Mouse (Mus musculus) forebrain, embryonic 14.5 days (tissue): ENCODE results near the gene Naa50. TPM values are rescaled to one million over a fixed set of nuclear protein-coding genes. Genes with fewer than 3 reads are reported as not detected.

Source experiments
- ATAC-seq: fragments of 200-750 bp; cut with Nextera tagmentation; 2 replicates; pipeline ENCODE4 v1.8.0; 2017; ENCODE audit warnings: mild to moderate bottlenecking, moderate library complexity
- DNase-seq: peaks from one replicate; pipeline ENCODE4 v3.0.0-alpha.2; 2015; ENCODE audit warnings: low spot score
- H3K27ac ChIP-seq: fragments of 300-500 bp; sonication (generic); 2 replicates; pipeline ENCODE4 v1.5.1; 2014; ENCODE audit warnings: low read depth, mild to moderate bottlenecking, control low read depth, low read length, moderate library complexity
- H3K27me3 ChIP-seq: fragments of 300-500 bp; sonication (generic); replicated peaks from 2 replicates; pipeline ENCODE4 v1.6.1; 2014; ENCODE audit warnings: low read length, control low read depth, mixed read lengths; ENCODE audit not compliant: control insufficient read depth, insufficient read depth
- H3K36me3 ChIP-seq: fragments of 300-500 bp; sonication (generic); 2 replicates; pipeline ENCODE4 v1.6.1; 2014; ENCODE audit warnings: low read length, control low read depth; ENCODE audit not compliant: control insufficient read depth, insufficient read depth
- H3K4me1 ChIP-seq: fragments of 300-500 bp; sonication (generic); 2 replicates; pipeline ENCODE4 v1.6.1; 2014; ENCODE audit warnings: antibody characterized with exemption, low read length, control low read depth; ENCODE audit not compliant: control insufficient read depth, insufficient read depth
- H3K4me2 ChIP-seq: fragments of 300-500 bp; sonication (generic); 2 replicates; pipeline ENCODE4 v1.6.1; 2014; ENCODE audit warnings: mild to moderate bottlenecking, control low read depth, low read length
- H3K4me3 ChIP-seq: fragments of 300-500 bp; sonication (generic); 2 replicates; pipeline ENCODE4 v1.5.1; 2014; ENCODE audit warnings: low read depth, low read length, control low read depth
- H3K9ac ChIP-seq: fragments of 300-500 bp; sonication (generic); 2 replicates; pipeline ENCODE4 v1.6.1; 2014; ENCODE audit warnings: mild to moderate bottlenecking, low read length, control low read depth, moderate library complexity
- H3K9me3 ChIP-seq: fragments of 300-500 bp; sonication (generic); replicated peaks from 2 replicates; pipeline ENCODE4 v1.6.1; 2016; ENCODE audit warnings: low read length, control low read depth, mixed read lengths; ENCODE audit not compliant: control insufficient read depth
- WGBS: fragments of 180-500 bp; shearing (Covaris S2); extraction: QIAGEN DNeasy Blood & Tissue Kit; methylation state at CpG from one replicate; pipeline ENCODE4 v1.1.7; 2014; 5-methylcytosine and 5-hydroxymethylcytosine counted together
- polyA plus RNA-seq: library from polyadenylated mRNA; unstranded; fragments of >200 nt; fragmentation: Nextera tagmentation; extraction: Ambion mirVana; gene quantifications from 2 replicates; pipeline ENCODE4 v1.2.1, GENCODE M21; 2014

Gene Naa50
- polyA plus RNA-seq, 1 experiment from 2014 or later = 39.6 TPM

GRCm38 (mm10) chr16:44163831-44164230 is 24.2 kb downstream of the Naa50 start:
- Histone ChIP-seq H3K4me2 (no peak overlapping the region), H3K4me1 (no peaks in the 10 kb centered on the region), H3K27ac (no peak overlapping the region), H3K9ac (no peak overlapping the region), H3K9me3 (no peaks in the 10 kb centered on the region), H3K27me3 (no peaks in the 10 kb centered on the region), H3K4me3 (no peak overlapping the region), H3K36me3 (peaks cover 12% of the 10 kb centered on the region)
- WGBS = 95% methylated on average over 2 of the region's 2 CpGs
- DNase-seq (no peak), ATAC-seq (no peak)

- H3K27me3 ChIP-seq = no peaks in the 10 kb centered on the region
- no peaks in the 10 kb centered on the region; the same call in 1 of the 2 replicates for H3K36me3 ChIP-seq
- H3K9ac ChIP-seq = no peak overlapping the region
- WGBS = 59% methylated on average over 3 of the region's 3 CpGs
- no peaks in the 10 kb centered on the region for H3K4me1 ChIP-seq
- no peaks in the 10 kb centered on the region for H3K9me3 ChIP-seq
- no peak overlapping the region for H3K27ac ChIP-seq
- ATAC-seq (no peak), DNase-seq (peak; percentile 25)
- no peak overlapping the region for H3K4me3 ChIP-seq
- H3K4me2 ChIP-seq = no peak overlapping the region
Measured at GRCm38 (mm10) chr16:44165182-44165581, 25.6 kb downstream of the Naa50 start.

- Histone ChIP-seq H3K9ac (no peak overlapping the region), H3K36me3 (no peaks in the 10 kb centered on the region), H3K4me2 (no peak overlapping the region), H3K9me3 (no peaks in the 10 kb centered on the region), H3K27ac (no peak overlapping the region), H3K27me3 (no peaks in the 10 kb centered on the region), H3K4me1 (no peaks in the 10 kb centered on the region), H3K4me3 (no peak overlapping the region)
- ATAC-seq (no peak), DNase-seq (no peak)
- 85% methylated on average over 4 of the region's 4 CpGs for WGBS
Measured at GRCm38 (mm10) chr16:44168990-44169389, 29.4 kb downstream of the Naa50 start.

- ATAC-seq = peak; percentile 100
- DNase-seq = peak; percentile 99
- Histone ChIP-seq H3K27me3 (no peaks in the 10 kb centered on the region), H3K4me1 (peaks cover 10% of the 10 kb centered on the region; the same call in 1 of the 2 replicates), H3K4me2 (peak overlapping the region; percentile 59), H3K9ac (peak overlapping the region; percentile 88), H3K4me3 (peak overlapping the region; percentile 91), H3K9me3 (no peaks in the 10 kb centered on the region), H3K27ac (peak overlapping the region; percentile 57), H3K36me3 (no peaks in the 10 kb centered on the region)
- WGBS = under 1% methylated on average over 26 of the region's 26 CpGs
Measured at GRCm38 (mm10) chr16:44172297-44173154, 32.9 kb downstream of the Naa50 start.

- DNase-seq = peak; percentile 33
- under 1% methylated on average over 46 of the region's 77 CpGs for WGBS
- peak within 1 kb of the TSS; percentile 91 for H3K4me3 ChIP-seq
- H3K4me2 ChIP-seq = peak within 1 kb of the TSS; percentile 78
- H3K4me1 ChIP-seq = peaks cover 10% of the 10 kb centered on the region; the same call in 1 of the 2 replicates
- H3K9me3 ChIP-seq = no peaks in the 10 kb centered on the region
- H3K36me3 ChIP-seq = no peaks in the 10 kb centered on the region
- no peaks in the 10 kb centered on the region for H3K27me3 ChIP-seq
- peak within 1 kb of the TSS; percentile 88 for H3K9ac ChIP-seq
- peak; percentile 66 for ATAC-seq
- H3K27ac ChIP-seq = peak within 1 kb of the TSS; percentile 78
Measured at GRCm38 (mm10) chr16:44173155-44173941, 33.7 kb downstream of the Naa50 start, which contains the start of gene Usf3. Gene Usf3, plus strand, starts transcription at chr16:44173246.

- no peak for DNase-seq
- H3K9me3 ChIP-seq = no peaks in the 10 kb centered on the region
- H3K36me3 ChIP-seq = no peaks in the 10 kb centered on the region
- peak overlapping the region; percentile 88 for H3K9ac ChIP-seq
- WGBS = 25% methylated on average over 7 of the region's 7 CpGs
- H3K27me3 ChIP-seq = no peaks in the 10 kb centered on the region
- H3K4me3 ChIP-seq = peak overlapping the region; percentile 91
- no peak overlapping the region for H3K27ac ChIP-seq
- peak overlapping the region; percentile 78 for H3K4me2 ChIP-seq
- H3K4me1 ChIP-seq = peaks cover 10% of the 10 kb centered on the region; the same call in 1 of the 2 replicates
- no peak for ATAC-seq
Measured at GRCm38 (mm10) chr16:44173966-44174530, 34.4 kb downstream of the Naa50 start.

- ATAC-seq (no peak), DNase-seq (no peak)
- 88% methylated on average over 1 of the region's 1 CpGs for WGBS
- no peak overlapping the region for H3K4me2 ChIP-seq
- no peak overlapping the region for H3K27ac ChIP-seq
- H3K4me3 ChIP-seq = no peak overlapping the region
- no peaks in the 10 kb centered on the region for H3K9me3 ChIP-seq
- H3K27me3 ChIP-seq = no peaks in the 10 kb centered on the region
- H3K9ac ChIP-seq = no peak overlapping the region
- H3K4me1 ChIP-seq = peaks cover 10% of the 10 kb centered on the region; the same call in 1 of the 2 replicates
- no peaks in the 10 kb centered on the region for H3K36me3 ChIP-seq
Measured at GRCm38 (mm10) chr16:44175001-44175400, 35.4 kb downstream of the Naa50 start.

- Histone ChIP-seq H3K36me3 (no peaks in the 10 kb centered on the region), H3K4me2 (no peak overlapping the region), H3K27me3 (no peaks in the 10 kb centered on the region), H3K4me1 (peaks cover 10% of the 10 kb centered on the region; the same call in 1 of the 2 replicates), H3K9ac (no peak overlapping the region), H3K27ac (no peak overlapping the region), H3K9me3 (no peaks in the 10 kb centered on the region), H3K4me3 (no peak overlapping the region)
- 96% methylated on average over 2 of the region's 2 CpGs for WGBS
- DNase-seq (no peak), ATAC-seq (no peak)
Measured at GRCm38 (mm10) chr16:44176511-44176910, 36.9 kb downstream of the Naa50 start.
